Mouse (Mus musculus): ENCODE measurements at regions not wholly inside any gene's neighbourhood (a gene's known extent, or its start where the extent isn't known, plus 50 kb on each side); places are given as distances from the start of the nearest gene placed in this dataset.
A peak's percentile ranks its signal among the peaks of the same experiment; 100 is the strongest.

GRCm38 (mm10) chr10:17075576-17075975 lies 647.4 kb upstream of the Cited2 start:
- no peak for DNase-seq (ENCODE audit: low read depth)

GRCm38 (mm10) chr10:17076186-17076585 lies 646.8 kb upstream of the Cited2 start:
- no peak for DNase-seq (ENCODE audit: low read depth)

- no peak for DNase-seq (ENCODE audit: low read depth)
Measured at GRCm38 (mm10) chr10:17077580-17077979, 645.4 kb upstream of the Cited2 start.

GRCm38 (mm10) chr10:17080818-17081217 lies 642.2 kb upstream of the Cited2 start:
- no peak for DNase-seq (ENCODE audit: low read depth)

DNA sequence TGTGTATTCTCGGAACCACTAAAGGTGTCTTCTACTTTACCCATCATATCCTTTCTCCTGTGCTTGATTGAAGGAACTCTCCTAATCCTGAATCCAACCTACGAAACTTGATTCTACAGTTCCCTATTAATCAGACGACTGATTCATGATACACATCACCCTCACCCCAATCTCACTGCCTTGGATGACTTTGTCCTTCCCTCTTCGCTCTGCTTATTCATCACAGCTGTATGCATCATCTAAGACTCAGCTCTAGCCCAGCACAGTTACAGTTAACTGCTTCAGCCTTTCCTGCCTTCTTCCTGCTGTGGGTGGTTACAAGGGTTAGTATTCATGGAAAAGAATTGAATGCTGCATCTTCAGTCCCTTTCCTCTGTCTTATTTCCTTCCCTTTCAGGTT lies 640.1 kb upstream of the Cited2 start:
- no peak for DNase-seq (ENCODE audit: low read depth)

DNA sequence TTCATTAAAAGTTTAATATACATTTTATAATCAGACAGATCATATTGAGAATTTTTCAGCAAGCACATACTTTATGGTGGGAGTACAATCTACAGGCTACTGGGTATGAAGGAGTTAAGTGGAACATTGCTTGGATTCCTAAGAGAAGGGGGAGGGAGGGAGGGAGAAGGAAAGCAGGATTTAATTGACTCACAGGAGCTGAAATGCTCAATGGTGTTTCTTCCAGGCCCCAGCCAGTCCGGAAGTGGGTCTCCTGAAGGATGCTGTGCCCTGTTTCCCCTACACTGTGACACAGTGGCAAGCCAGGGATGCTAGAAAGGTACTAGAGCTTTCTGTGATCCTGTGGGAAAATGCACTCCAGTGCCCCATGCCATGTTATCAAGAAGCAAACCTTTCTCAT lies 621.0 kb upstream of the Cited2 start:
- DNase-seq (ENCODE audit: low read depth): no peak

- DNase-seq (ENCODE audit: low read depth): no peak
Measured at GRCm38 (mm10) chr10:17103416-17103815, 619.6 kb upstream of the Cited2 start.

DNA sequence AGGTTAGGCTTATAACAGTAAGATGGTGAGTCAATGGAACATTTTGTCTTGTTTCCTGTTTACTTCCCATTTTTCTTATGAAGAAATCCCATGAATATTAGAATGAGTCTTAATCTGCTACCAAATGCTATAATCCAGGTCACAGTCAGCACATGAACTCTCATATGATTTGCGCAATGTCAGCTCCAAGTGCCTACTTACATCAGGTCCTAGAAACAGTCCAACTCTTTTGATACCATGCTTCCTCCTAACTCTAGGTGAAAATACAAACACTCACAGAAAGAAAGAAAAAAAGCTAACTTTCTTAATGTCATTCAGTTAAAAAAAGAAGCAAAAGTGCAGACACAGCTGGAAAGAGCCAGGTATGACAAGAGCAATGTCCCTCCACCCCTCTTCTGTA lies 616.2 kb upstream of the Cited2 start:
- DNase-seq (ENCODE audit: low read depth): no peak

- DNase-seq (ENCODE audit: low read depth): peak; percentile 51
Measured at GRCm38 (mm10) chr10:17111071-17111470, 611.9 kb upstream of the Cited2 start.

DNA sequence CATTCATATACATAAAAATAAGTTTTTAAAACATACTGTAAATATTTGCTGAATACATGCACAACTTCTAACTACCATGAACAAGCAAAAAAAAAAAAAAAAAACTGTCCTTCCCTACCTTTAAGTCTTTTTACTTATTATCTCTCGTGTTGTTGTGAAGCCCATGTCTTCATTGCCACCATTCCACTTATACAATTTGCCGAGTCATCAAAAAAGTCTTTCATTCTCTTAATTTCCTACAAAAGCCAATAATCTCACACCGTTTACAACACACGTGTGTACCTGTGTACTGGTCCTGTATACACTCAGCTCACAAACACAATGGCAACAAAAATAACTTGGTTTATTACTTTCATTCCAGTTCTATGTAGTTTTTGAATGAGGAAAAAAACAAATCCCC lies 608.2 kb upstream of the Cited2 start:
- DNase-seq (ENCODE audit: low read depth): no peak

GRCm38 (mm10) chr10:17129391-17130163 lies 593.4 kb upstream of the Cited2 start:
- no peak for DNase-seq (ENCODE audit: low read depth)

DNA sequence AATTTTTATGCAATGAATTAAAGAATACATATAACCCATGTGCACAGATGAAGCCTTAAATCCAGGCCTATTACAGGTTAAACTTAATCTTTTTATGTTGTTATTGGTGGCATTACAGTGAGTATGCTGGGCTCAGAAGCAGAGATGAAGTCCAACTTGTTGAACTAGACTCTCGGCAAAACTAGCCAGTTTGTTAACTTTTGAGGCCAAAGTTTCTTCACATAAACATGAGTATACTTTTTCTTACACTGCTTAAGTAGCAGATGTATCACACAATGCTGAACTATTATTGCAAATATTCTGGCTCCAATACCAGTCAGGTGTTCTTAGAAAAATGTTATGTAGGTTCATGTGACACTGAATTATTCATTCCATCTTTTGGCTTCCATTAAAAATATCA lies 592.4 kb upstream of the Cited2 start:
- DNase-seq (ENCODE audit: low read depth): no peak

DNA sequence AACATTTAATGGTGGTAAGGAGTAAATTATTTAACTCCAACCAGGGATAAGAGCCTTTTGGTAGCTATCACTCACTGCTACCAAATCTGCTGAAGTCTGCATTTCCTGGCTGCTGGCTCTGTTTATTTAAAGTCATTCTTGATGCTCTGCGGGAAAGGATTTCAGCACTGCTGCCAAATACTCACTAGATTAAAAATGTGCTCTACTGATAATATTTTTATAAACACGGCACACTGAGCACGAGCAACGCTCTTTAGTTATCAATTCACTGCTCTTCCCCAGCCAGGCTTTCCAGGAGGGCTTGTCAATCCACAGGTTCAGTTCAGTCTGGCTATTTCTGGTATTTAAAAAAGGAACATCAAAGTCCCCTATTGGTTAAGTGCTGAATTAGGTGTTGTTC lies 591.3 kb upstream of the Cited2 start:
- DNase-seq (ENCODE audit: low read depth): no peak

DNA sequence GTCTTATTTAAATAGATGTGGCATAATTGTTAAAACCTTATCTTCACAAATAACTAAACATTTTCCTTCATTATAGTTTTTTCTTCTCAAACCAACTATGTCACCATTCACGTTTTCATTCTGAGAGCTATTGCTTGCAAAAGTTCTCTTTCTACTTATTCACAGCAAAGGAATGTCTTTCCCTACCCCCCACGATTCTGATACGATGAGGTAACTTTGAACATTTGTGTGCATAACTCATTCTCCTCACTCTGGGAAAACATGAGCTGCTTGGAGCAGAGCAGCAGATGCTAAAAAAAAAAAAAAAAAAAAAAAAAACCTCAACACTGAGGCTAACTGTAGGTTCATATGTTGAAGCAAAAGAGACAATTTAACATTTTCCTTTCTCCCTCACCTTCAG lies 547.6 kb upstream of the Cited2 start:
- DNase-seq (ENCODE audit: low read depth): peak; percentile 81

GRCm38 (mm10) chr10:17177054-17177453 lies 546.0 kb upstream of the Cited2 start:
- no peak for DNase-seq (ENCODE audit: low read depth)

GRCm38 (mm10) chr10:17177503-17178278 lies 545.3 kb upstream of the Cited2 start:
- DNase-seq (ENCODE audit: low read depth): no peak

GRCm38 (mm10) chr10:17178627-17179026 lies 544.4 kb upstream of the Cited2 start:
- no peak for DNase-seq (ENCODE audit: low read depth)

GRCm38 (mm10) chr10:17184418-17184817 lies 538.6 kb upstream of the Cited2 start:
- DNase-seq (ENCODE audit: low read depth): no peak

GRCm38 (mm10) chr10:17196205-17196604 lies 526.8 kb upstream of the Cited2 start:
- no peak for DNase-seq (ENCODE audit: low read depth)

DNA sequence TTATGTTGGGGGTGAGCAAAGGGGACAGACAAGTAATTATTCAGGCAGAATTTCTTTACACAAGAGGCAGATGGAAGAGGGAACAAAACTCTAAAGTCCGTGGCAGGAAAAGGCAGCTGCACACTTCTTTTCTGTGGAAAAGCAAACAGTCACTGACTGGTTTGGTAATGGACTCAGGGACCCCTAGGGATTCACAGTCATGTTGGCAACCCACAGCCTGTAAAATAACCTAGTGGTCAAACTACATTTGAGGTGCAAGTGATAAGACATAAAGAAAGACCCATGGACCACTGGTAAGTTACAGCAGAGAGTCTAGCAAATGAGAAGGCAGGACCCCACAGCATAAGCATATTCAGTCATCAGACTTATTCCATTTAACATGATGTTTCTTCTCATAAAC lies 526.4 kb upstream of the Cited2 start:
- no peak for DNase-seq (ENCODE audit: low read depth)

DNA sequence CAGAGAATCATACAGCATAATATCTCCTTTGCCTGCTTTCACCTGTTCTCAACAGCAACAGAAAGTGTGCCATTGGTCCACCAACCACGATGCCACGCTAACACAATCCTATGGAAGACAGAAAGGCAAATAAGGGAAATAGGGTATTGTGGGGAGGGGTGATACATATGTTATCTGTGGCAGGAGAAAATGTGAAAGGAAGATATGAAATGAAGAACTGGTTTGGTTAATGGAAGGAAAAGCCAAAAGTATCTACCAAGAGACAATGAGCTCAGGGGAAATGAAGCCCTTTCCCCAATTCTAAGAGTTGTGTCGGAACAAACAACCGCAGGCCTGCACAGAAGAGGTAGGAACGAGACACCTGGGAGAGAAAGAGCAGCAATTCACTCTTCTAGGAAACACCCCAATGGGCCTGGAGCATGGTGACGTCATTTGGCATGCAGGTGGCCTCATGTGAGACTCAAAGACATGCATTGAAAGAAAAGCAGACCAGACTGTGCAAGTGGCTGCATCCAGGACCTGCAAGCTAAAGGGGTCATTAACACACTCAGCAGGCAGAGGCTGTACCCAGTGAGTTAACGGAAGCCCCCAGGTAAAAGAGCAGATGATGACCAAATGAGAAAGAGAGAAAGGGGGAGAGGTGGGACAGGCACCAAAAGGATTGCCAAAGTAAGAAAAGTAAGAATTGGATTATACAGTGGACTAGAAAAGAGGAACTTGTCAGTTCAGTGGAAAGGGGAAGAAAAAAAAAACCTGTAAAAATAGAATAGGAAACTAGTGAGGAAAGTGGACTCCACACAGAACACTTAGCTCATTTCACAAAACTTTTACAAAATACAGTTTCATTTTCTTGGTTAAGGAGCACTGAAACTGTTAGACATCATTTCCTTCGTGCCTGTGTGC lies 522.2 kb upstream of the Cited2 start:
- no peak for DNase-seq (ENCODE audit: low read depth)

GRCm38 (mm10) chr10:17201427-17201745 lies 521.6 kb upstream of the Cited2 start:
- DNase-seq (ENCODE audit: low read depth): no peak

Data from fibroblast of lung, adult 2 months (primary cell).